Mouse (Mus musculus) erythroblast, embryonic 14.5 days (primary cell): Measurements from ENCODE around the gene Idh3a. TPM values are rescaled to one million over a fixed set of nuclear protein-coding genes. Genes with fewer than 3 reads are reported as not detected.

Experiments used
- H3K27me3 ChIP-seq: 2 replicates; pipeline ENCODE4 v1.6.1; 2012; ENCODE audit warnings: inconsistent platforms; ENCODE audit not compliant: control insufficient read depth
- H3K36me3 ChIP-seq: 2 replicates; pipeline ENCODE4 v1.6.1; 2012; ENCODE audit warnings: mild to moderate bottlenecking, inconsistent platforms; ENCODE audit not compliant: control insufficient read depth
- H3K4me1 ChIP-seq: 2 replicates; pipeline ENCODE4 v1.6.1; 2012; ENCODE audit warnings: inconsistent platforms; ENCODE audit not compliant: control insufficient read depth
- H3K4me3 ChIP-seq: replicated peaks from 2 replicates; pipeline ENCODE3; 2012; ENCODE audit warnings: moderate library complexity, mild to moderate bottlenecking, inconsistent platforms
- H3K9me3 ChIP-seq: 2 replicates; pipeline ENCODE4 v1.6.1; 2012; ENCODE audit warnings: low read length, inconsistent platforms, mixed read lengths; ENCODE audit not compliant: control insufficient read depth
- GATA1 ChIP-seq: IDR thresholded peaks from 2 replicates; pipeline ENCODE4 v1.6.1; 2012; ENCODE audit warnings: low read length, inconsistent platforms, mixed read lengths
- TAL1 ChIP-seq: IDR thresholded peaks from 3 replicates; pipeline ENCODE4 v1.6.1; 2012; ENCODE audit warnings: low read length, inconsistent platforms, mixed read lengths
- polyA plus RNA-seq: library from polyadenylated mRNA; stranded (reverse); fragments of >175 nt; gene quantifications from 2 replicates; pipeline ENCODE4 v1.2.3, GENCODE M21; 2012

Gene Idh3a
- polyA plus RNA-seq, 1 experiment: 1.1 TPM

- Histone ChIP-seq H3K27me3 (no peaks in the 10 kb centered on the region; the same call in 1 of the 2 replicates), H3K4me1 (peaks cover 9% of the 10 kb centered on the region), H3K36me3 (no peaks in the 10 kb centered on the region), H3K4me3 (no peak overlapping the region), H3K9me3 (no peaks in the 10 kb centered on the region)
- no peak for TF ChIP-seq TAL1
- no peak for TF ChIP-seq GATA1
These were observed 53.1 kb downstream of the Idh3a start for GRCm38 (mm10) chr9:54639192-54639591.

GRCm38 (mm10) chr9:54641548-54641947 lies 55.4 kb downstream of the Idh3a start:
- Histone ChIP-seq H3K4me3 (no peak overlapping the region), H3K9me3 (no peaks in the 10 kb centered on the region), H3K4me1 (peaks cover 9% of the 10 kb centered on the region), H3K27me3 (no peaks in the 10 kb centered on the region; the same call in 1 of the 2 replicates), H3K36me3 (no peaks in the 10 kb centered on the region)
- no peak for TF ChIP-seq GATA1
- no peak for TF ChIP-seq TAL1

- TF ChIP-seq GATA1 (no peak), TAL1 (no peak)
- Histone ChIP-seq H3K4me1 (peaks cover 11% of the 10 kb centered on the region), H3K36me3 (no peaks in the 10 kb centered on the region), H3K9me3 (no peaks in the 10 kb centered on the region), H3K27me3 (no peaks in the 10 kb centered on the region; the same call in 1 of the 2 replicates), H3K4me3 (no peak overlapping the region)
These were observed 56.0 kb downstream of the Idh3a start for GRCm38 (mm10) chr9:54642149-54642548.

GRCm38 (mm10) chr9:54642556-54642955 lies 56.4 kb downstream of the Idh3a start:
- Histone ChIP-seq H3K27me3 (no peaks in the 10 kb centered on the region; the same call in 1 of the 2 replicates), H3K9me3 (no peaks in the 10 kb centered on the region), H3K4me1 (peaks cover 11% of the 10 kb centered on the region), H3K4me3 (no peak overlapping the region), H3K36me3 (no peaks in the 10 kb centered on the region)
- no peak for TF ChIP-seq TAL1
- no peak for TF ChIP-seq GATA1

- H3K36me3 ChIP-seq: no peaks in the 10 kb centered on the region
- peaks cover 11% of the 10 kb centered on the region for H3K4me1 ChIP-seq
- no peaks in the 10 kb centered on the region for H3K9me3 ChIP-seq
- H3K4me3 ChIP-seq: no peak overlapping the region
- no peaks in the 10 kb centered on the region; the same call in 1 of the 2 replicates for H3K27me3 ChIP-seq
- TF ChIP-seq GATA1 (no peak), TAL1 (no peak)
These were observed 57.0 kb downstream of the Idh3a start for GRCm38 (mm10) chr9:54643179-54643578.

GRCm38 (mm10) chr9:54645530-54645929 lies 59.4 kb downstream of the Idh3a start:
- no peaks in the 10 kb centered on the region; the same call in 1 of the 2 replicates for H3K27me3 ChIP-seq
- no peak overlapping the region for H3K4me3 ChIP-seq
- TF ChIP-seq GATA1 (no peak), TAL1 (no peak)
- H3K4me1 ChIP-seq: peaks cover 11% of the 10 kb centered on the region
- H3K36me3 ChIP-seq: no peaks in the 10 kb centered on the region
- no peaks in the 10 kb centered on the region for H3K9me3 ChIP-seq

- Histone ChIP-seq H3K4me1 (peaks cover 11% of the 10 kb centered on the region), H3K4me3 (no peak overlapping the region), H3K9me3 (no peaks in the 10 kb centered on the region), H3K27me3 (no peaks in the 10 kb centered on the region), H3K36me3 (no peaks in the 10 kb centered on the region)
- TF ChIP-seq GATA1 (no peak), TAL1 (no peak)
These were observed 60.1 kb downstream of the Idh3a start for GRCm38 (mm10) chr9:54646252-54646651.

GRCm38 (mm10) chr9:54647456-54647855 lies 61.3 kb downstream of the Idh3a start:
- no peaks in the 10 kb centered on the region for H3K27me3 ChIP-seq
- peaks cover 5% of the 10 kb centered on the region for H3K4me1 ChIP-seq
- TF ChIP-seq TAL1: no peak
- TF ChIP-seq GATA1: no peak
- H3K4me3 ChIP-seq: no peak overlapping the region
- H3K9me3 ChIP-seq: no peaks in the 10 kb centered on the region
- no peaks in the 10 kb centered on the region for H3K36me3 ChIP-seq

GRCm38 (mm10) chr9:54649360-54649759 lies 63.2 kb downstream of the Idh3a start:
- H3K4me1 ChIP-seq: peaks cover 3% of the 10 kb centered on the region
- H3K4me3 ChIP-seq: no peak overlapping the region
- no peaks in the 10 kb centered on the region for H3K9me3 ChIP-seq
- TF ChIP-seq GATA1 (no peak), TAL1 (no peak)
- no peaks in the 10 kb centered on the region for H3K36me3 ChIP-seq
- H3K27me3 ChIP-seq: no peaks in the 10 kb centered on the region

- no peaks in the 10 kb centered on the region for H3K27me3 ChIP-seq
- TF ChIP-seq GATA1 (no peak), TAL1 (no peak)
- no peaks in the 10 kb centered on the region for H3K36me3 ChIP-seq
- H3K4me3 ChIP-seq: no peak overlapping the region
- no peaks in the 10 kb centered on the region for H3K9me3 ChIP-seq
- H3K4me1 ChIP-seq: no peaks in the 10 kb centered on the region
These were observed 66.6 kb downstream of the Idh3a start for GRCm38 (mm10) chr9:54652778-54653177.

Other genes with a start within 250 kb of the Idh3a start
- 0.02 TPM in 1 of 2 replicates, not detected in the other for gene Dmxl2, start 84.7 kb upstream of the Idh3a start, polyA plus RNA-seq
- not detected in 2 replicates for gene Sh2d7, start 47.4 kb upstream of the Idh3a start, polyA plus RNA-seq
- gene Cib2, start 26.1 kb upstream of the Idh3a start, polyA plus RNA-seq: 0.04 and 0.08 TPM in 2 replicates
- gene Acsbg1, start 75.5 kb downstream of the Idh3a start, polyA plus RNA-seq: not detected in 2 replicates
- 7.7 and 8.4 TPM in 2 replicates for gene Dnaja4, start 112.5 kb downstream of the Idh3a start, polyA plus RNA-seq
- 1.2 and 2.7 TPM in 2 replicates for gene Wdr61, start 148.2 kb downstream of the Idh3a start, polyA plus RNA-seq
- gene Crabp1, start 178.4 kb downstream of the Idh3a start, polyA plus RNA-seq: not detected in 2 replicates